Mouse (Mus musculus) left cerebral cortex, postnatal 36 days (tissue): Measurements from ENCODE around the gene Mmp9. TPM values are rescaled to one million over a fixed set of nuclear protein-coding genes. Genes with fewer than 3 reads are reported as not detected.
A peak's percentile ranks its signal among the peaks of the same experiment; 100 is the strongest.

ENCODE experiments used
- DNase-seq, 2 experiments: peaks; one replicate each; pipeline ENCODE4 v3.0.0; 2021 to 2022; ENCODE audit warnings: low spot score in 2 of 2, mixed read lengths in 1 of 2
- intact Hi-C: fragments of 180-260 bp; cut with DNase I; formaldehyde crosslinking; loops from one replicate; pipeline ENCODE4 v1.15.1; 2025
- total RNA-seq, 2 experiments: library from RNA; stranded (reverse); gene quantifications; 2 replicates each; pipeline ENCODE4 v1.2.3; 2021

Mmp9 gene
- total RNA-seq, 2 experiments from 2014 or later = 1.7 to 2.1 TPM

DNA sequence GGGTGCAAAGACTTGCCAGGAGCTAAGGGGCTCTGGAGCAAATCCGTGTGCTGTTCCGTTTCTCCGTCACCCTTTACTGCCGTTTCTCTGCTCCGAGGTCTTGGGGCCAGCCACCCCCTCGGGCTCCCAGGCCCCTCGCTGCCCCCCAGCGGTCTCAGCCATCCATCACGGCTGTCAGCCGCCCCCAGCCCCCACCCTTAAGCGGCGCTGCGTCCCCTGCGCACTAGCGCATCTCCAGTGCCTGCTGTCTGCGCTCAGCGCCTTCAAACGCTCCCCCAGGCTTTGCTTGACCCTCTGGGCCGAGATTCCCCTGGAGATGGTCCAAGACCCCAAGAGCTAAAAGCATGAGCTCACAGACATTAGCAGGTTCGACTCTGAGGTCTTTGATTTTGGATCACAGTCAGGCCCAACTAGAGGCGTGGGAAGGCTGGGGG lies 28.8 kb downstream of the Mmp9 start:
- intact Hi-C loops = loop anchor here (2.0 kb wide), 2 partner anchors 25 to 65 kb away; partner anchors contain the start of gene Ncoa5
- peak in 1 of 2 experiments; percentile 63 for DNase-seq

DNA sequence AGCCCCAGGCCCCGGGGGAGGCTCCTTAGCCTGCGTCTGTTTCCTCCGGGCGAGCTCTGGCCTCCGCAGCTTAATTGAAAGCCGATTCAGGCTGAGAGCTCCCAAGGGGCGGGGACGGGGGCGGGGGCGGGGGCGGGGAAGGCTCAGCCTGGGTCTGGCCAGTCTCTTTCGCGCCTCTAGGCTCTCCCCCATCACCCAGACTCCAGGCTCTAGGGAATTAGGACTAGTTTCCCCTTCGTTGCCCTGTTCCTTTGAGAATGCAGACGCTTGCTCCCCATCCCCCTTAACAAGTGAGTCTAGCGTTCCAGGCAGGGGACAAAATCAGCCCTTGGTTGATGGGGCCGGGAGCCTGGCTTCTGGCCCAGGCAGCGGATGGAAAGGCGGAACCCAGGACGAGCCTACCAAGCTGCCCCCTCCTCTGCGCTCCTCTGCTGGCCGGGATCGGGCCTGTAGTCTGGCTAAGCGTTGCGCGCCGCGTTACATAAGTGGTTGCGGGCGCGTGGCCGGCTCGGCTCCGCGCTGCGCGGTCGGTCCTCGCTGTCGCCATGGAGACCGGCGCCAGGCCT lies 30.1 kb downstream of the Mmp9 start:
- DNase-seq = peak; percentile 78 to 84
- intact Hi-C loops = no loop called here

DNA sequence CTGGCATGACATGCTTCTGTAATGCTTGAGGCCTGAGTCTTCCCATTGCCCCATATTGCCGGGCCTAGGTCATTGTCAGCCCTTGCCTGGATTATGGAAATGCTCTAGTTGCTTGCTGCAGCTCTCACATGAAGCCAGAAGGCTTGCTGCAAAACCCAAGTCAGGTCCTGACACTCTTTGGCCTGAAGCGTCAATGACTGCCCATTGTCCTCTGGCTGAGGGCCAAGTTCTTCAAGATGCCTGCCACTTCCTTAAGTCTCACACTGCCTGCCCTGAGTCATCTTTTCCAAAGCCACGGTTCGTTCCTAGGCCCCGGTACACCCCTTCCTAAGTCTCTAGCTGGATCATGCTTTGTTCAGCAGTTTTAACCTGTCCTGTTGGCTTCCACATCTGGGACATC lies 32.1 kb downstream of the Mmp9 start:
- intact Hi-C loops = no loop called here
- no peak for DNase-seq

DNA sequence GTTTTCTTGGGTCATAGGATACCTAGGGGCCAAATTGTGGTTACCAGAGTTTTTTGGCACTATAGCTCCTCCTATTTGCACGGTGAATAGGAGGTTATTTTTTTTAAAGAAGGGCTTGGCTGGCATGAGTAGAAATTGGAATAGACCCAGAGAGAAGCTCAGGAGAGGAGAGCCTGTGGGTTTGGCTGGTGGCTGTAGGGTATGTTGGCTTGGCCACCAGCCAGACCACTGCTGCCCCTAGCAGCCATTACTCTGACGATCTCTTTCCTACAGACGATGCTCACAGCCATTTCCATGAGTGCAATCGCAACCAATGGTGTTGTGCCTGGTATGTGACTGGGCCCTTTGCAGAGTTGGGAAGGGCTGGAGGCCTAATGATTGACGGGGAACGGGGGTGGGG lies 35.0 kb downstream of the Mmp9 start:
- no peak for DNase-seq
- intact Hi-C loops = no loop called here

DNA sequence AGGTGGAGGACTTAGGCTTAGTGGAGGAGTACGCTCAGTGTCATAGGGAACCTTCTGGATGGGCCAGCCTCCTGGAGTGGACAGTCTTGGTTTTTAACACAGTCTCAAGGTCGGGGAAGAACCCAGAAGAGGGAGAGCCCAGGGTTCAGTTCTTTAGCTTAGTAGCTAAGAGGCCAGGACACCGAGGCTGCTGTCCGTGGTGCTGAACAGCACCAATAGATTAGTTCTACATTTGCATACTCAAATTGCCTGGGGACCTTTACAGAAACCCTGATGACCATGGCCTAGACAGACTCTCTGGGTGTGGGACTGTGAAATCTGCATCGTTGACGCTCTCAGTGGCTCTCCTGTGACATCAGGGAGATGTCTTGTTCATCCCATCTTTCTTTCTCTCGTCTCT lies 39.2 kb downstream of the Mmp9 start:
- no peak for DNase-seq
- intact Hi-C loops = no loop called here

DNA sequence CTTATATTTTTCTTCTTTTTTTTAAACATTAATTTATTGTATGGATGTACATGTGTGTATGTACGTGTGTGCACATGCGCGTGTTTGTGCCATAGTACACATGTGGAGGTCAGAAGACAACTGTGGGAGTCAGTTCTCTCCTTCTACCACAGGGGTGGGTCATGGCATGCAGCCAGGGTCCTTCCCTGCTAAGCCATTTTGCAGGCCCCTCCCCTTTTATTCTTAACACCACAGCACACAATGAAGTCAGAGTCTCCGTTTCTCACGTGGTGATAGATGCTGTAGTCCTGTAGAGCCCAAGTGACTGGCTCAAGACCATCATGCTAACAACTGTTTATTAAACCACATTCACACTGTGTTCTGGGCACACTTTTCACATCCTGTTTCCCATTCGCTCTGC lies 45.4 kb downstream of the Mmp9 start:
- DNase-seq = no peak
- intact Hi-C loops = no loop called here

DNA sequence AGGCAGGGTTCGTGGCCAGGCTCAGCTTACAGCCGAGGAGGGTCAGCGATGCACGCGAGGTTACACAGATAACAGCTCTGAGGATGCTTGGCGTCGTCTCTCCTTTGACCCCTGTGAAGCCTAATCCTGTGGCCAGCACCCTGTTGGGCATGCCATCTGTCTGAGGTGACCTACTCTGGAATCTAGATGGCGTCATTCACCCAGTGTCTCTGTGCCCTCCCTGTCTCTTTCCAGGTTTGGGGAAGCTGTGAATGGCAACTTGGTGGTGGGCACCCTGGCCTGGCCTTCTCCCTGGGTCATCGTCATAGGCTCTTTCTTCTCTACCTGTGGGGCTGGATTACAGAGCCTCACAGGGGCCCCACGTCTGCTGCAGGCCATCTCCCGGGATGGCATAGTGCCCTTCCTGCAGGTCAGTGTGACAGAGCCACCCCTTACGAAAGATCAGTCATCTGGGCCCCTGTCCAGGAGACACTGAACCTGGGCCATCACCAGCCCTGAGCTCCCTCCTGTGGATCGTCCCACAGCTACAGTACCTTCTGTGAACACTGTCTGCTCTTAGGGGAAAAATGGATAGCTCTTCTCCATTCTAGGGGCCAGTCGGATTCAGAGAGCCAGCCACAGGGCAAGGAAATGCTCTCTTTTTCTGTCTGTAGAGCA lies 45.9 kb downstream of the Mmp9 start:
- no peak for DNase-seq
- intact Hi-C loops = no loop called here

DNA sequence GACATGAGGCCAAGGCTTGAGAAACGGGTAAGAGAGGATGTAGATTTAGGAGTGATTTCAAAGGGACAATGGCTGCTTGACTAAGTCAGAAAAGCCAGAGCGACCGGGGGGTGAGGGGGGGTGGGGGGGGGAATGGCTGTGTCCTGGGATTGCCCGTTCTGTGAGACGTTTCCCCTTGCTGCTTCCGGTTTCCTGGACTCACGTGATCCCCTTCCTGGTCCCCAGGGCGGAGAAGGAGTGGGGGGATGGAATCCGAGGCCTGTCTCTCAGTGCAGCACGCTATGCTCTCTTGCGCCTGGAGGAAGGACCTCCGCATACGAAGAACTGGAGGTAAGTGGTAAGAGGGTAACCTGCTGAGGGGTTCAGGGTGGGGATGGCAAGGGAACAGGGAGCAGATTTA lies 48.2 kb downstream of the Mmp9 start:
- intact Hi-C loops = no loop called here
- DNase-seq = no peak

DNA sequence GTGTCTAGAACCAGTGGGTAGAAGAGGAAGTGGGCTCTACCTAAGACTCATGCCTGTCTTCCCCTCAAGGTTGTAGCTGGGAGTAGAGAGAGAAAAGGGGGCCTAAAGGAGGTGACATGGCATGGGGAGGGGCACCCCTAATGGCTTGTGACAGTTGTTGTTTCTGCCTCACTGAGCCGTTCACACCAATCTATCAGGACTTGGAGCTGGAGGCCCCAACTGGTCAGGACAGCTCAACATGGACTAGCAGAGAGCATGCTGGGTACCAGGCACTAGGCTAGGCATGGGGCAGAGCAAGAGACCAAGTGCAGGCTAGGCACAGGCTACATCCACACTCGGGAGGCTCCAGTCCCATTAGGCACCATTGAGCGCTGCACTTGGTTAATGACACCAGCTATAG lies 50.5 kb downstream of the Mmp9 start:
- intact Hi-C loops = no loop called here
- DNase-seq = no peak

DNA sequence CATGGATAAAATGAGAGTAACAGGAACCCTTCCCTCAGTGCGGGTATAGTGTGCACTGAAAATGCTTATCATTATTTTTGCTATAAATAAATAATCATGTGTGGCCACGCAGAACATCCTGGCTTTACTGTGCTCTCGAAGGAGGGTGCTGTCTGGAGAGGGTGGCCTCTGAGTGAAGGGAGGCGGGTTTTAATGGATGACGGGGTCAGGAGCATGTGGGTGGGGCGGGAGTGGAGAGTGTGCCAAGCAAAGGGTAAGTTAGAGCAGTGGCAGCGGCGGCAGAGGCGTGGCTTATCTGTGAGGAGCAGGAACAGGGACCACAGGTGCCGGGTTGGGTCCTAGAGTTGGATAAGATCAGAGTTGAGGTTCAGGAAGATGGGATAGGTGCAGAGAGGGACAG lies 51.2 kb downstream of the Mmp9 start:
- DNase-seq = no peak
- intact Hi-C loops = no loop called here

DNA sequence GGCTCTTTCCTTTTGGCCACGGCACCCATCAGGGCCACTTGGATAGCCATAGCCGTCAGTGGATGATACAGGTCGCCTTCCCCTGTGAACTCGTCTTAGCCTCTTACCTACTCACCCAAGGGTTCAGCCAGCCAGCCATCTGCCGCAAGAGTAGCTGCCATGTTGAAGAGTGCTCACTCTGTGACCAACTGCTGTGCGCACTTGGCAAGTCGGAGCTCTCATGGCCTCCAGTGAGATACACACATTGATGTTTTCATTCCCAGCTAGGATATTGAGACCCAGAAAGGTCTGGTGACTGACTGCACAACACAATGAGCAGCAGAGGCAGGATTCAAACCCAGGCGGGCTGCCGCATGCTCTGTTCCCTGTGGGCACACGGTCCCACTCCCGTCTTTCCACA lies 53.6 kb downstream of the Mmp9 start:
- DNase-seq = no peak
- intact Hi-C loops = loop anchor here (2.0 kb wide), 1 partner anchor 25 kb away; no protein-coding TSS in a partner anchor

DNA sequence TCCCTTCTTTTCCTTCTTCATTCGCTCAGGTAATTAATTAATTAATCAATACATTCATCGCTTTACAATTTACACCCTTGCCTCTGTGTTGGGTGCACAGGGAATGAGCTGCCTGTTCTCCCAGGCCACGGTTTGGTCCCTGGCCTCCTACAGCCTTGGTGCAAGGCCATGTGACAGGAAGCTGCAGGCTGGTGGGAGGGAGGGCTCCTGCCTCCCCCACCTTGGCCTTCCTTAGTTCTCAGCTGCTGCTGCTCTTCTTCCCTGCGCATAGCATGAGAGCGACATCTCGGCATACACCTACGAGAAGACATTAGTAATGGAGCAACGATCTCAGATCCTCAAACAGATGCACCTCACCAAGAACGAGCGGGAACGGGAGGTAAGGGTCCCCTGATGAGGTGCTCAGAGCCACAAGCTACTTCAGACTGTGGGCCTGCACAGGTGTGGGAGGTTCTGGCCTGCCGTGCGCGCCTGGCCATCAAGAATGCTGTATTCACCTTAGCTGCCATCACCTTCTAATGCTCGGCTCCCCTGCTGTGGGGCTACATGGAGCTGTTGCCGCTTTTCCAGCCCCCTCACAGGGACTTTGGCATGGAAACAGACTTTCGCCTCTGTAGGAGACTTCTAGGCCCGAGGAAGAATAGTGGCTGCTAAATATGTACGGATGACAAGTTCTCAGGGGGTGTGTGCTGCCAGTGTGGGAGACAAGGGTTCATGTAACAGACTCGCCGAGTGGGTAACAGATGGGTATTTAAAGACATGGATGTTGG lies 54.3 kb downstream of the Mmp9 start:
- intact Hi-C loops = loop anchor here (2.0 kb wide), 1 partner anchor 26 kb away; no protein-coding TSS in a partner anchor
- peak; percentile 73 to 84 for DNase-seq

DNA sequence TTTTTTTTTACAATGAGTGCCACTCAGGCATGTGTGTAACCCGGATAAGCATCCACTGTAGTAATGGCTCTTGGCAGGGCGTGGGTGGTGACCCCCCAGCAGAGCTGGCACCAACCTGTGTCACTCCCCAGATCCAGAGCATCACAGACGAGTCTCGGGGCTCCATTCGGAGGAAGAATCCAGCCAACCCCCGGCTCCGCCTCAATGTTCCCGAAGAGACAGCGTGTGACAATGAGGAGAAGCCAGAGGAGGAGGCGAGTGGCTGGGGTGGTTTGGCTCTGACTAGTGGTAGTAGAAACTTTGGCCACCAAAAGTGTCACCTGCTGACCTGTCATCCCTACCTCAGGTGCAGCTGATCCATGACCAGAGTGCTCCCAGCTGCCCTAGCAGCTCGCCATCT lies 55.4 kb downstream of the Mmp9 start:
- no peak for DNase-seq
- intact Hi-C loops = loop anchor here (2.0 kb wide), 1 partner anchor 27 kb away; no protein-coding TSS in a partner anchor

DNA sequence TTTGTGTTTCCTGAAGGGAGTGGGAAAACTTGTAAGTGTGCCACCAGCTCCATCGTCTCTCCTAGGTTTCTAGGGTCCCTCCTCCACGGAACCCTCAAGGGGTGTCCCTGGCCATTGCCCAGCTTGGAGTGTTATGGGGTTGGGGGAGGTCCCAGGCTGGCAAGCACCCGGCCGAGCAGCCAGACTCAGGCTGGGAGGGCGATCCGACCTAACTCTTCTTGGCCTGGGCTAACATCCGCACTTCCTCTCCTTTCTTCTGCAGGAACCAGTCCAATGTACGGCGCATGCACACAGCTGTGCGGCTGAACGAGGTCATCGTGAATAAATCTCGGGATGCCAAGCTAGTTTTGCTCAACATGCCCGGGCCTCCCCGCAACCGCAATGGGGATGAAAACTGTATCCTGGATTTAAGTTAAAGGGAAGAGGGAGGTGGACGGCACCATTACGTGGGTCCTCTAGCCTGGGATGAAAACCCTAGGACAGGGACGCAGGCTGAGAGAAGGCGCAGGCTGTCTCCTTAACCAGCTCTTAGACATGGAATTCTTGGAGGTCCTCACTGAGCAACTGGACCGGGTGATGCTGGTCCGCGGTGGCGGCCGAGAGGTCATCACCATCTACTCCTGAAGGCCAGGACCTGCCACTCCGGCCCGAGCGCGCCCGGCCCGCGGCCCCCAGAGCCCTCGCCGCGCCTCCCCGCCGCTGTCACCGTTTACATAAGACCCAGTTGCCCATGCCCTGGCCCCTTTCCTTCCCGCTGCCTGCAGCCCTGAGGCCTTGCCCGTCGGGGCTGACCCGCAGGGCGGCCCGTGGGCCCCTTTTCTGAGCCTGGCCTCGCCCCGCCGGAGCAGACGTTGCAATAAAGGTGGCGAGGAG lies 56.5 kb downstream of the Mmp9 start:
- intact Hi-C loops = no loop called here
- DNase-seq = no peak

DNA sequence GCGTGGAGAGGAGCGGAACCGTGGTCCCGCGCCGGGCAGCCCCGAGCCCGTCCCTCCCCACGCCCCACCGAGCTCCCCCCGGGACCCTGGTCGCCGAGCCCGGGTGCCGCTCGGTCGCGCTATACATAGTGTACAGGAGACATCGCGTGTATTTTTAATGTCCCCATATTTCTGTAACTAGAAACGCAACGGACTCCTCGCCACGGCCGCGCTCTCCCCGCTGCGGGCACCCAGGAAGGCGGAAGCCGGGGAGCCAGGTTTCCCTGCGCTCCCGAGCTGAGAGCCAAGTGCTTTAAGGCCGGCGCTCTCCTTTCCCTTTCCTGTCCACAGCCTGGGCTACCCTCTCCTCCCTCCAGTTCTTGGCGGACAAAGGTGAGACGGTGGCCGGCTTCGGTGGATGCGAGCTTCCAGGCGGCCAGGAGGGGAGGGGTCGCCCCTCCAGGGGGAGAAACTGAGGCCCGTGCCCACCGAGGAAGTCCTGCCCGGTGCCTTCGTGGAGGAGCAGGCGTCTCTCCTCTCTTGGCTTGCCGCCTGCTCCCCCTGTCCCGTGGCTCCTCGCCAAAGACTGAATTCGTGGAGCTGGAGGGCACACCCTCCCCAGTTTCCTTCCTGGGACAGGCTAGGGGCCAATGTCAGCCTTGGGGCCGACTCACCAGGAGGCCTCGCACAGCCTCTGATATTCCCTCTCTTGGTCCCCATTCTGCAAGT lies 57.3 kb downstream of the Mmp9 start:
- intact Hi-C loops = no loop called here
- DNase-seq = peak in 1 of 2 experiments; percentile 36

DNA sequence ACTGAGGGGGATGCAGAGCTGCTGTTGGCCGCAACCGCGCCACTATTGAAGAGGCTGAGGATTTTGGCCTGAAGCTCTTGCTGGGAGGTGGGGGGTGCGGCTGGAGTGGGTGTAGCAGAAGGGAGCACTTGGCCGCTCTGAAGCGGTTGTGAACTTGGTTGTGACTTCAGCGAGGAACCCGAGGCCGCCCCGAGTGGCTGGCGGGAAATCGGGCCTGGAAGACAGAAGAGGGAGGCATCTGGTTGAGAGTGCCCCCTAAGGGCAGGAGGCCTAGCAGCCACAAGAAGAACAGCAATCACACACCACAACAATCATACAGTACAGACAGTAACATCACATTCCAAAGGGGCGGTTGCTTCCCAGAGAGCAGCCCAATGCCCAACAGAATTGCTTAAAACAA lies 61.4 kb downstream of the Mmp9 start:
- intact Hi-C loops = no loop called here
- no peak for DNase-seq

DNA sequence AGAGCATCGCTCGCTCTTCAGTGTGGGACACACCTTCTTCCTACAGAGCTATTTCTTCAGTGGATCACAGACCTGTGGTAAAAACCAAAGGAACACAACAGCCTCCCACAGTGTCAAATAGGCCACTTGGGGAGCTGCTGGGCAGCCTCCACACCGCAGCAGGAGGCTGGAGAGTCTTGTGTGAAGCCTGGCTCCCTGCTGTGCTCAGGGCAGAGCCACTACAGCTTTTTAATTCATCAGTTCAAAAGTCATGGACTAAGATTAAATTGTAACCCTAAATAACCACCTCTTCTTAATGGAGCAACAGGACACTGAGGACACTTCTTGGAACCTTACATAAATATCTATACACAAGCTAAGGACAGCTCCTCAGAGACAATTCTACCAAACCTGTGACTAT lies 62.5 kb downstream of the Mmp9 start:
- no peak for DNase-seq
- intact Hi-C loops = no loop called here

DNA sequence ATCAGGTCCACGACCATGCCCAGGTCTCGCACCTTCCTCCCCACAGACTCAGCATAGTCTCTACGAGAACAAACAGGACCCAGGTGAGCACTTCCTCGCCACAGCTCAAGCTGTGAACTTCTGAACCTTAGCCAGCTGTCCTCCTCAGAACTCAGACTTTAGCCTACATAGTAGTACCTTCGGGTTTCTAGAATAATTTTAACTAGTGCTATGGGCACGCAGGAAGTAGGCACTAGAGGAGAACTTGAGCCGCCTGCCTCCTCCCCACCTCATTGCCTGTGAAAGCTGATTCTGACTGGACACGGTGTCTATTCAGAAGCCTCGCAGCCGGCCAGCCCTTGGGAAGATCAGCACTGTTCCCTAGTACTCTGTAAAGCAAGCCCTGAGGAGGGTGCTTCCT lies 63.7 kb downstream of the Mmp9 start:
- DNase-seq = no peak

More for the DNA sequence above, 63.7 kb downstream of the Mmp9 start:
- intact Hi-C loops = no loop called here
